Mouse (Mus musculus): Measurements from ENCODE around the gene Map3k21. TPM values are rescaled to one million over a fixed set of nuclear protein-coding genes. Genes with fewer than 3 reads are reported as not detected.

Gene Map3k21
- polyA plus RNA-seq, 1 experiment from 2014 or later = not detected

DNA sequence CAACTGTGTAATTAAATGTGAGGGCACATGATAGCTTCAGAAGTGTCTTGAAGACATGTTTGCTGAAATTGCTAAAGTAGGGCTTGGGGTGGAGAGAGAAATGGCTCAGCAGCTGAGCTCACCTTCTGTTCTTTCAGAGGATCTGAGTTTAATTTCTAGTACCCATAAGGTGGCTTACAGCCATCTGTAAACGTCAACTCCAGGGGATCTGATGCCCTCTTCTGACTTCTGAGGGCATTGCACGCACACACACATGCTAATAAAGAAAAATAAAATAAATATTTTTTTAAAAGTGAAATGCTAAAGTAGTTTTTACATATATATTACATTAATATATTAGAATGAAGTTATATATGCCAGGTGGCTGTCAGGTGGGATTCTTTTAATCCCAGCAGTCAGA lies 9.1 kb upstream of the Map3k21 start:
- Histone ChIP-seq H3K4me3 (ENCODE audit: inconsistent target) (no peak overlapping the region), H3K36me3 (ENCODE audit: inconsistent target) (no peaks in the 10 kb centered on the region), H3K27ac (no peak overlapping the region), H3K79me2 (ENCODE audit: inconsistent target) (no peaks in the 10 kb centered on the region)
- 45% methylated on average over 2 of the region's 2 CpGs for WGBS (ENCODE audit: missing documents)

DNA sequence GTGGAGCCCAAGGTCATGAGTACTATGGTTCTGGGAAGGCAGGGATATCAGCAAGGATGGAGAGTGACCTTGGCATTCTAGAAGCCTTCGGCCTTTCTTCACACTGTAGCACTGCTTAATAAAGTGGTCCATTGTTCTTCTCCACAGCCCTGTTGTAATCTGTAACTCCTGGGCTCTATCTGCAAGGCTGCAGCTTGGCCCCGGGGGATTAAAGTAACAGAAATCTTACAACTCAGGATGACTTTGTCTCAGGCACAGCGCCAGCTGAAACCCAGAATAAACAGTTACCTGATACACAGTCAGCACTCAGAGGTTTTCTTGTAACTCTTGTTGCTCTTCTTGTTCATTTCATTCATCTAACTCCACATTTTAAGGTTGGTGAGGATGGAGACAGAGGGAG lies 7.7 kb upstream of the Map3k21 start:
- H3K36me3 ChIP-seq (ENCODE audit: inconsistent target) = no peaks in the 10 kb centered on the region
- no peaks in the 10 kb centered on the region for H3K79me2 ChIP-seq (ENCODE audit: inconsistent target)
- H3K4me3 ChIP-seq (ENCODE audit: inconsistent target) = no peak overlapping the region
- WGBS (ENCODE audit: missing documents) = 88% methylated on average over 3 of the region's 3 CpGs
- no peak overlapping the region for H3K27ac ChIP-seq

DNA sequence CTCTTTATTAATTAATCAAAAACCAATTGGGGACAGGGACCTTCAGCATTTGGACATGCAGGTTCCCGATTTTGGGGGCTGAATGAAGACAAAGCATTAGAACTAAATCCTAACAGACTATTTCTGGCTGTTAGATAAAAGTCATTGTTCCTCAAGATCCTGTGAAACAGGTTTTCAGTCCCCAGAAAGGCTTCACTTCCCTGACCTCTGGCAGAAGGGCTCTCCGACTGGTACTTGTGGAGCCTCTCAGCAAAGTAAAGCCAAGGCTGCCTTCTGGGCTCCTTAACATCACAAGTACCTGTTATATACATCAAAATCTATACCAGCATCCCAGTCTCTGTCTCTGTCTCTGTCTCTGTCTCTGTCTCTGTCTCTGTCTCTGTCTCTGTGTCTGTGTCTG lies 4.9 kb upstream of the Map3k21 start:
- H3K36me3 ChIP-seq (ENCODE audit: inconsistent target) = no peaks in the 10 kb centered on the region
- WGBS (ENCODE audit: missing documents) = 67% methylated on average over 2 of the region's 2 CpGs
- H3K4me3 ChIP-seq (ENCODE audit: inconsistent target) = no peak overlapping the region
- no peak overlapping the region for H3K27ac ChIP-seq
- H3K79me2 ChIP-seq (ENCODE audit: inconsistent target) = no peaks in the 10 kb centered on the region

DNA sequence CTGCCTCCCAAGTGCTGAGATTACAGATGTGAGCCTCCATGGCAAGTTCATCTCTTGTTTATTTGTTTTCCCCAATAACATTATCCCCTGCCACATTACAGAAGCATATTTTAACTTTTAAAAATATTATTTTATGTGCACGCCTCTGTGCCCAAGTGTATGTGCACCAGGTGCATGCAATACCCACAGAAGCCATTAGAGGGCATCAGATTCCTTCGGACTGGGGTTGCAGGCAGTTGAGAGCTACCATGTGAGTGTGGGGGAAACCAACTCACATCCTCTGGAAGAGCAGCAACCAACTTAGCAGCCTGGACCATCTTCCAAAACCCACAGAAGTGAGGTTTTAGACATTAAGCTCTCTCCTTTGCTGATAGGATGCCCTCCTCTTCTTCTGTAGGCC lies 2.9 kb upstream of the Map3k21 start:
- no peak overlapping the region for H3K27ac ChIP-seq
- WGBS (ENCODE audit: missing documents) = 83% methylated on average over 2 of the region's 2 CpGs

DNA sequence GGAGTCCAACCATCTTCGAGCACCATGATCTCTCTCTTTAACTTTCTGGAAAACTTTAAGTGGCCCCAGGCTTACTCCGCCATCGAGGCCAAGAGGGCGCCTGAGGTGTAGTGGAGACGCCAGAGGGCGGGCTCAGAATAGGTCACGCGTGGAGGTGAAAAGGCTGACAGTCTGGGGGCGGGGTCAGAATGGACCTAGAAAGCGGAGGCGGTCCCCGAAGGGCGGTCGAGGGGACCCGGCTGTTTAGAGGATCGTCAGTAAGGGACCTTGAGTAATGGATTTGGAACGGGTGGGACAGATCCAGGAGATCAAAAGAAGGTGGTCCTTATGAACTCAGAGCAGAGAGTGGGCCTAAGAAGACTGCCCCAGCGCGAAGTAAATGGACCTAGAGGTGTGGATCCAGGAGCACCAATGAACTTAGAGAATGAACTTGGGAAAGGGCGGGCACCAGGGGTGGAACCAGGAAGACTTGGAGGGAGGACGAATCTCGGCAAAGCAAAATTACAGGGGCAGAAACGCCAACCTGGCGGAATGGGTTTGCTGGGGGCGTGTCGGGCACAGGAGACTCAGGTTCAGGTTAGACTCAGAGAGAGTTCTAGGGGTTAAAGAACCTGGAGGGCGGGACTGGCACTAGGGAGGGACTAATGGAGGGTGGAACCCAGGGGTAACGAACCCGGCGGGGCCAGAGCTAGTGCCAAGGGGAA lies 437 bp upstream of the Map3k21 start:
- Histone ChIP-seq H3K27ac (no peak overlapping the region), H3K4me3 (ENCODE audit: inconsistent target) (no peak overlapping the region), H3K79me2 (ENCODE audit: inconsistent target) (no peaks in the 10 kb centered on the region), H3K36me3 (ENCODE audit: inconsistent target) (no peaks in the 10 kb centered on the region)
- WGBS (ENCODE audit: missing documents) = 11% methylated on average over 30 of the region's 30 CpGs

More for the DNA sequence above, 2.9 kb upstream of the Map3k21 start:
- Histone ChIP-seq H3K79me2 (ENCODE audit: inconsistent target) (no peaks in the 10 kb centered on the region), H3K36me3 (ENCODE audit: inconsistent target) (no peaks in the 10 kb centered on the region), H3K4me3 (ENCODE audit: inconsistent target) (no peak overlapping the region)

DNA sequence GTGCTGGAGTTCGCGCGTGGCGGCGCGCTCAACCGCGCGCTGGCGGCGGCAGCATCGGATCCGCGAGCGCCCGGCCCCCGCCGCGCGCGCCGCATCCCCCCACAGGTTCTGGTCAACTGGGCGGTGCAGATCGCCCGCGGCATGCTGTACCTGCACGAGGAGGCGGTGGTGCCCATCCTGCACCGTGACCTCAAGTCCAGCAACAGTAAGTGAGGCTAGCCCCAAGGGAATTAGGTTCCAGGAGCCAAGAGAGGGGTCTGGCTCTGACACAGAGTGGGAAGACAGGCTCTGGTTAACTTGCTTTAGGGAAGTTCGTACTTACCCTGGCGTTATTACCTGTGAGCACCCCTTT lies 955 bp downstream of the Map3k21 start:
- Histone ChIP-seq H3K4me3 (ENCODE audit: inconsistent target) (no peak overlapping the region), H3K79me2 (ENCODE audit: inconsistent target) (no peaks in the 10 kb centered on the region), H3K36me3 (ENCODE audit: inconsistent target) (no peaks in the 10 kb centered on the region), H3K27ac (no peak overlapping the region)
- 2% methylated on average over 31 of the region's 31 CpGs for WGBS (ENCODE audit: missing documents)

DNA sequence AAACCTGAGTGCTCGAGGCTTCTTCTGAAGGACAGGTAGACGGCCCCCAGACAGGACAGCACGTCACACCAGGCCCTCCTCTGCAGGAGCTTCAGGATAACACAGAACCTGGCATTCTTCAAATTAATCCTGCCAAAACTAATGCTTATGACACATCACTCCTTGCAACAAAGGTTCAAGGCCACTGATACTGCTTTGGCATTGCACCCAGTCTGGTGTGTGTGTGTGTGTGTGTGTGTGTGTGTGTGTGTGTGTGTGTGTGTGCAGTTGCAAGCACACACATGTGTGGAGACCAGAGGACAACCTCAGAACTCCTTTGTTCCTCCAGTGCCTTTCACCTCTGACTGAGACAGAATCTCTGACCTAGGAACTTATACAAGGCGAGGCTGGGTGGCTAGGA lies 3.0 kb downstream of the Map3k21 start:
- no peak overlapping the region for H3K4me3 ChIP-seq (ENCODE audit: inconsistent target)
- whole genome bisulfite sequencing (ENCODE audit: missing documents) = 65% methylated on average over 2 of the region's 4 CpGs
- H3K36me3 ChIP-seq (ENCODE audit: inconsistent target) = no peaks in the 10 kb centered on the region
- H3K79me2 ChIP-seq (ENCODE audit: inconsistent target) = no peaks in the 10 kb centered on the region
- H3K27ac ChIP-seq = no peak overlapping the region

DNA sequence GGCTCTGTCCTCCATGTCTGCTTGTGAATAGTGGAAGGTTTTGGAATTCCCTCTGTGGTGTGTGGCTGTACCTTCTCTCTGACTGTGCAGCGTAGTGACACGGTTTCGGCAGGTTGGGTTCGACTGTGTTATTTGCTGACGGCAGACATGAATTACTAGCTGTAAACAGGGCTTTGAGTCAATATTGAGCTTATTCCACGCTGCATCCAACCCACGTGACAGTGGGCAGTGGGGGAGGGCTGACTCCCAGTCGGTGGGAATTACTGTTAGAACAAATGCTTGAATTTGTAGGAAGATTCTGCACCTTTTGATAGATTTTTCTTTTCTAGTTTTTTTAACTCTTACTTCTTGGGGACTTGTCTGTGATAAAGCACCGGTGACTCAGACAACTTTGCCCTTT lies 4.1 kb downstream of the Map3k21 start:
- 80% methylated on average over 9 of the region's 9 CpGs for WGBS (ENCODE audit: missing documents)
- no peak overlapping the region for H3K27ac ChIP-seq

DNA sequence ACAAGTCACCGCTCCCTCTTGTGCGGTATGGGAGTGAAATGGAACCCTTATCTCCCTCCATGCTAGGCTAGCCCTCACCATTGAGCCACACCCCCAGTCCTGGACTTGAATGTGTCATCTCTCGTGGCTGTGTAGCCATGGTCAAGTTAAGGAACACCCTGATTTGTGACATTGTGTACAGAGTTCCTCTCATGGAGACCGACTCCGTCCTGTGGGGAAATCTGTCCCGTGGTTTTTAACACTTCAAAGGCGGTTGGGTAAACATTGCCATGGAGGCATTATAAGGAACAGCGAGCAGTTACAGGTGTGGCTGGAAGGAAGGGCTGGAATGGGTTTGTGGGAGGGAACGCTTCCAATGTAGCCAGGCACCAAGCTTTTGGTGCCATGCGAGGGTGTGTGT lies 6.8 kb downstream of the Map3k21 start:
- no peak overlapping the region for H3K27ac ChIP-seq
- H3K79me2 ChIP-seq (ENCODE audit: inconsistent target) = no peaks in the 10 kb centered on the region
- H3K36me3 ChIP-seq (ENCODE audit: inconsistent target) = no peaks in the 10 kb centered on the region
- no peak overlapping the region for H3K4me3 ChIP-seq (ENCODE audit: inconsistent target)
- WGBS (ENCODE audit: missing documents) = 61% methylated on average over 10 of the region's 10 CpGs

More for the DNA sequence above, 4.1 kb downstream of the Map3k21 start:
- Histone ChIP-seq H3K79me2 (ENCODE audit: inconsistent target) (no peaks in the 10 kb centered on the region), H3K4me3 (ENCODE audit: inconsistent target) (no peak overlapping the region), H3K36me3 (ENCODE audit: inconsistent target) (no peaks in the 10 kb centered on the region)

DNA sequence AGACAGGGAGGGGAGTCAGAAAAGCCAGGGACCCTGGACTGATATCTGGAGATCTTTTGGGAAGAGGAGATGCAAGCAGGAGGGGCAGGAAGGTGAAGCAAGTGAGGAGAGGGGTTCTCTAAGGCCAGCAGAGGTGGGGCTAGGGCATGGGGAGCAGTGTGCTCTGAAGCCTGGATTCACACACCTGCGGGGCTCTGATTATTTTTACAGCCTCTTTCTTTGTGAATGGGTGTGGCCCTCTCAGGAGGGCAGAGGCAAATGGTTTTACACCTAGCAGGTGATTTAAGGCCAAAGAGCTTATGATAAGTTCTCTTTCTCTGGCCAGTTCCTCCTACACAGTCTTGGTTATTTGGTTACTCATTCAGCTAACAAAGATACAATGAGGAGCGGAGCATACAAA lies 8.5 kb downstream of the Map3k21 start:
- Histone ChIP-seq H3K79me2 (ENCODE audit: inconsistent target) (no peaks in the 10 kb centered on the region), H3K27ac (no peak overlapping the region), H3K36me3 (ENCODE audit: inconsistent target) (no peaks in the 10 kb centered on the region), H3K4me3 (ENCODE audit: inconsistent target) (no peak overlapping the region)
- WGBS (ENCODE audit: missing documents) = 75% methylated on average over 2 of the region's 2 CpGs

DNA sequence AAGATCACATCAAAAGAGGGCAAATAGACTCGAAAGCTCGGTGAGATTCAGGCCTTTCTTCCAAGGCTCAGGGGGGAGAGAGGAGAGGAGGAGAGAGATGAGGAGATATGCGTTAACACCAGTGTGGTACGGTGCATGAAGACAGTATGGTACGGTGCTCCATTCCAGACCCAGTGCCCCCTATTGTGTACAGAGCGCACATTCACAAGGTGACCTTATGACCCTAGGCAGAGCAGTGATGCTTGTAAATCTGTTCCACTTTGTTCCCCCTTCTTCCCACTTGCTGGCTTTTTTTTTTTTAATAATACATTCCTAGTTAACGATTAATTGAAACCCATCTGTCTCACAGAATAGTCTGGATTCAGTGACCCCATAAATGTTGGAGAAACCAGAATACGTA lies 9.3 kb downstream of the Map3k21 start:
- Histone ChIP-seq H3K4me3 (ENCODE audit: inconsistent target) (no peak overlapping the region), H3K27ac (no peak overlapping the region), H3K36me3 (ENCODE audit: inconsistent target) (no peaks in the 10 kb centered on the region), H3K79me2 (ENCODE audit: inconsistent target) (no peaks in the 10 kb centered on the region)
- 82% methylated on average over 8 of the region's 8 CpGs for WGBS (ENCODE audit: missing documents)

DNA sequence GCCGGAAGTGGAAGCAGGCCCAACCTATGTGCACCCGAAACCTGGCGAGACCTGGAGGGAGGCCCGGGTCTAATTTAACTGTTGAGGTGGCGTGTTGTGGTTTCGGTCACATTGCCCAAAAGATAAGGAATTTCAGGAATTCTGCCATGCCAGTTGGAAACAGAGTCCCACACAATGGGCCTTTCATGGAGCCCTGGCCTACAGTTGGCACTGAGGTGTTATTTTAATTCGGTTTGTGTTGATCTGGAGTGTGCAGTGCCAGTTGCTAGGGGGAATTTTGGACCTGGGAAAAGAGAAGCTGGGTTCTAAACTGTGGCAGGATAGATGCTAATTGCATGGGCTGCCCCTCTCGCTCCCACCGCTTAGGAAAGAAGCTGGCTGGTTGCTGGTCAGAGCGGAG lies 10.0 kb downstream of the Map3k21 start:
- Histone ChIP-seq H3K27ac (no peak overlapping the region), H3K4me3 (ENCODE audit: inconsistent target) (no peak overlapping the region), H3K36me3 (ENCODE audit: inconsistent target) (no peaks in the 10 kb centered on the region), H3K79me2 (ENCODE audit: inconsistent target) (no peaks in the 10 kb centered on the region)
- WGBS (ENCODE audit: missing documents) = 94% methylated on average over 10 of the region's 10 CpGs

DNA sequence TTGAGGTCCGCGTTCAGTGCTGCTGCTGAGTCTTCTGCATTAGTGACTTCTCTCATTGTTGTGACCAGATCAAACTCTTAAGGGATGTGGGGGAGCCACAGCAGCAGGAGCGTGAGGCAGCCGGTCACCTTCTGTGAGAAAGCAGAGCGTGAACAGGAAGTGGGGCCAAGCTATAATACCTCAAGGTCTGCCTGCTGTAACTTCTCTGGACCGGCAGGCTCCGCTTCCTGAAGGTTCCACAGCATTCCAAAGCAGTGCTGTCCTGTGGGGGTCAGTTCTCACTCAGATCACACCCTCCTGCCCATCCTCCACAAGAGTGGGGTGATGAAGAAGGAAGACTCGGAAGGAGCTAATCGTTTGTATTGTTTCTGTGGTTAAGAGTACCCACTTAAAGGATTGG lies 10.5 kb downstream of the Map3k21 start:
- Histone ChIP-seq H3K79me2 (ENCODE audit: inconsistent target) (no peaks in the 10 kb centered on the region), H3K4me3 (ENCODE audit: inconsistent target) (no peak overlapping the region), H3K27ac (no peak overlapping the region), H3K36me3 (ENCODE audit: inconsistent target) (no peaks in the 10 kb centered on the region)
- 59% methylated on average over 9 of the region's 9 CpGs for WGBS (ENCODE audit: missing documents)

DNA sequence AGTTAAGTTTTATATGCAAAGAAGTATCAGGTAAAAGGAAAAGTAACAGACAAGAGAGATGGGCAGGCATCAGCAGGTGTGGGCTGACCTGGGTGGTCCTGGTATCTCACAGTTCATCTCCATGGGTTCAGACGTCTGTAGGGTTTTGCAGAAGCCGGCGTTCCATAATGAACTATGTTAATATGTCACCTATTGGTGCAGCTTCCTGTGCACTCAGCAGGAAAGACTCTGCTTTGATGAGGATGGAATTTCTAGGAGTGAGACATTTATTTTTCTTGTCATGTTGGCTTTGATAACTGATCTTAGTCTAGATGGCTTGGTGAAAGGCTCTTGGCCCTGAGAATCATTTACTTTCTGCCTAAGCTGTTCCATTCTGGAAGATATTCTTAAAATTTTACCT lies 12.1 kb downstream of the Map3k21 start:
- H3K36me3 ChIP-seq (ENCODE audit: inconsistent target) = no peaks in the 10 kb centered on the region
- no peak overlapping the region for H3K27ac ChIP-seq
- H3K4me3 ChIP-seq (ENCODE audit: inconsistent target) = no peak overlapping the region
- WGBS (ENCODE audit: missing documents) = 84% methylated on average over 3 of the region's 3 CpGs
- H3K79me2 ChIP-seq (ENCODE audit: inconsistent target) = no peaks in the 10 kb centered on the region

DNA sequence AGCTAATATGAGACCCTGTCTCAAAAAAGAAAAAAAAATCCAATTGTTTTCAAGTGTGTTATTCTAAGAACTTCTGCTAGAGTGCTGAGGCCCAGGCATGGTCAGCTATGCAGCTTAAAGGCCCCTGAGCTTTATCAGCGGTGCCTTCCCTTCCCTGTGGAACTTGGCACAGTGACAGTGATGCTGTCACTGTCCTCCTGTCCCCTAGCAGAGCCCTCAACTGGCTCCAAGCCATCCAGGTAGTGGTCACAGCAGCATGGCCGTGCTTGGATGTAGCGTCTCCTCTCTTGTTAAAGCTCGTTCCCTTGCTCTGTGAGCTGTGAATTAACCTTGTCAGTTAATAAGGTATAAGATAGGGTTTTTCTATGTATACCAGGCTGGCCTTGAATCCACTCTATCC lies 16.4 kb downstream of the Map3k21 start:
- H3K79me2 ChIP-seq (ENCODE audit: inconsistent target) = no peaks in the 10 kb centered on the region
- H3K27ac ChIP-seq = no peak overlapping the region
- 91% methylated on average over 4 of the region's 4 CpGs for WGBS (ENCODE audit: missing documents)
- no peaks in the 10 kb centered on the region for H3K36me3 ChIP-seq (ENCODE audit: inconsistent target)
- H3K4me3 ChIP-seq (ENCODE audit: inconsistent target) = no peak overlapping the region

Data from macrophage (primary cell).